Mouse (Mus musculus) lung, postnatal 0 days (tissue): ENCODE measurements around the gene Adam19. TPM values are rescaled to one million over a fixed set of nuclear protein-coding genes. Genes with fewer than 3 reads are reported as not detected.

ENCODE experiments used
- ATAC-seq: fragments of 200-750 bp; cut with Nextera tagmentation; 2 replicates; pipeline ENCODE4 v1.8.0; 2017; ENCODE audit warnings: moderate library complexity
- DNase-seq: peaks from one replicate; pipeline ENCODE4 v3.0.0-alpha.2; 2016; ENCODE audit warnings: low spot score
- H3K27ac ChIP-seq: fragments of 300-500 bp; sonication (generic); 2 replicates; pipeline ENCODE4 v1.5.1; 2014; ENCODE audit warnings: antibody characterized with exemption, mild to moderate bottlenecking, low read length, mixed read lengths
- H3K27me3 ChIP-seq: fragments of 300-500 bp; sonication (generic); replicated peaks from 2 replicates; pipeline ENCODE4 v1.6.1; 2014; ENCODE audit warnings: low read length, mixed read lengths; ENCODE audit not compliant: insufficient read depth
- H3K36me3 ChIP-seq: fragments of 300-500 bp; sonication (generic); 2 replicates; pipeline ENCODE4 v1.6.1; 2014; ENCODE audit warnings: low read length, mixed read lengths; ENCODE audit not compliant: insufficient read depth
- H3K4me1 ChIP-seq: fragments of 300-500 bp; sonication (generic); 2 replicates; pipeline ENCODE4 v1.6.1; 2014; ENCODE audit warnings: antibody characterized with exemption, low read depth, low read length, mixed read lengths; ENCODE audit not compliant: insufficient read depth
- H3K4me2 ChIP-seq: fragments of 300-500 bp; sonication (generic); replicated peaks from 2 replicates; pipeline ENCODE4 v1.6.1; 2014; ENCODE audit warnings: low read depth, mild to moderate bottlenecking, low read length, moderate library complexity, mixed read lengths
- H3K4me3 ChIP-seq: fragments of 300-500 bp; sonication (generic); 2 replicates; pipeline ENCODE4 v1.5.1; 2014; ENCODE audit warnings: low read depth, low read length
- H3K9ac ChIP-seq: fragments of 300-500 bp; sonication (generic); replicated peaks from 2 replicates; pipeline ENCODE4 v1.6.1; 2014; ENCODE audit warnings: low read depth, mild to moderate bottlenecking
- H3K9me3 ChIP-seq: fragments of 300-500 bp; sonication (generic); 2 replicates; pipeline ENCODE4 v1.6.1; 2016; ENCODE audit warnings: low read length, mixed read lengths
- CTCF ChIP-seq: IDR thresholded peaks from 2 replicates; pipeline ENCODE4 v1.5.1; 2016; ENCODE audit warnings: antibody characterized with exemption, mild to moderate bottlenecking
- EP300 ChIP-seq: IDR thresholded peaks from 2 replicates; pipeline ENCODE4 v1.6.1; 2016; ENCODE audit warnings: antibody characterized with exemption, mild to moderate bottlenecking, control low read depth
- WGBS: fragments of 180-500 bp; shearing (Covaris S2); extraction: QIAGEN DNeasy Blood & Tissue Kit; methylation state at CpG from one replicate; pipeline ENCODE4 v1.1.7; 2014; 5-methylcytosine and 5-hydroxymethylcytosine counted together
- polyA plus RNA-seq: library from polyadenylated mRNA; unstranded; fragments of >200 nt; fragmentation: Nextera tagmentation; extraction: Ambion mirVana; gene quantifications from 2 replicates; pipeline ENCODE4 v1.2.1, GENCODE M21; 2015

The Adam19 gene
- polyA plus RNA-seq, 1 experiment from 2014 or later, result 11.4 TPM

DNA sequence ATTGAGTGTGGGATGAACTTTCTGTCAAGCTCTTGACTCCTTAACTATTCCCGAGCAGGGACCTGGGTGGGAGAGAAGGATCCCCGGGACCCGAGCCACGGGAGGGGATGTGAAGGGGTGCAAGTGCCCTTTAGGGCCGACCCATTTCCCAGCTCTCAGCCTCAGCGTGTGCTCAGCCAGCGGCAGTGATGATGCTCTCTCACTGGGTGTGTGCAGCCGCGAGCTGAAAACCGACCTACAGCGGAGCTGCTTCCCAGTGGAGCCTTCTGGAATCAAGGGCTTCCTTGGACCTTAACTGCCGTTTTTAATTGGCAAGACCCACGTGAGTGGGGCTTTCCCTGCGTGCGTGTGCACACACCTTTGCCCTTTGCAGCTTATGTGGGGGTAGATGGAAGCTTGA lies 16.9 kb upstream of the Adam19 start:
- no peak overlapping the region for H3K4me3 ChIP-seq
- no peak overlapping the region for H3K9ac ChIP-seq
- TF ChIP-seq EP300, result no peak
- no peak for TF ChIP-seq CTCF
- DNase-seq (no peak), ATAC-seq (no peak)
- H3K36me3 ChIP-seq, result no peaks in the 10 kb centered on the region
- 67% methylated on average over 15 of the region's 15 CpGs for WGBS
- H3K27me3 ChIP-seq, result no peaks in the 10 kb centered on the region
- no peak overlapping the region for H3K4me2 ChIP-seq
- H3K9me3 ChIP-seq, result no peaks in the 10 kb centered on the region
- H3K4me1 ChIP-seq, result peaks cover 3% of the 10 kb centered on the region; the same call in 1 of the 2 replicates
- no peak overlapping the region for H3K27ac ChIP-seq

DNA sequence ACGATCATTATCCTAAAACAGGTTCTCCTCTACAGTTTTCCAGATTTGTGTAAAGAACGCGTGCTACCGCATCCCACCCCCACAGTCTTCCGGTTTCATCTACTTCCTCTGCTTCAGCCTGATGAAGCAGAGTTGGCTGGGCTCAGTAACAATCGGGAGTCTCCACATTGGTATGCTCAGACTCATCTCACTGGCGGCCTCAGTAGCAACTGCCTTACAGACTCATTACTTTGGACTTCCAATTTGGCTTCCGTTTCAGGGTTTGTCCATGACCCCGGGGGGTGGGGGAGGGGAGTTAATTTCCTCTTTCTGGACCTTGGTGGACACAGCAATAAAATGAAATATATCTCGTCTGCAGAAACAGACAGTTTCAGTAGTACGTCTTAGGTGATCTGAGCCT lies 16.5 kb upstream of the Adam19 start:
- H3K27me3 ChIP-seq, result no peaks in the 10 kb centered on the region
- 49% methylated on average over 11 of the region's 11 CpGs for WGBS
- H3K4me3 ChIP-seq, result no peak overlapping the region
- TF ChIP-seq CTCF (no peak), EP300 (no peak)
- DNase-seq (peak; percentile 42), ATAC-seq (peak; percentile 48; the same call in 1 of the 2 replicates)
- H3K27ac ChIP-seq, result no peak overlapping the region
- H3K9me3 ChIP-seq, result no peaks in the 10 kb centered on the region
- peaks cover 3% of the 10 kb centered on the region; the same call in 1 of the 2 replicates for H3K4me1 ChIP-seq
- H3K36me3 ChIP-seq, result no peaks in the 10 kb centered on the region
- no peak overlapping the region for H3K4me2 ChIP-seq
- no peak overlapping the region for H3K9ac ChIP-seq

DNA sequence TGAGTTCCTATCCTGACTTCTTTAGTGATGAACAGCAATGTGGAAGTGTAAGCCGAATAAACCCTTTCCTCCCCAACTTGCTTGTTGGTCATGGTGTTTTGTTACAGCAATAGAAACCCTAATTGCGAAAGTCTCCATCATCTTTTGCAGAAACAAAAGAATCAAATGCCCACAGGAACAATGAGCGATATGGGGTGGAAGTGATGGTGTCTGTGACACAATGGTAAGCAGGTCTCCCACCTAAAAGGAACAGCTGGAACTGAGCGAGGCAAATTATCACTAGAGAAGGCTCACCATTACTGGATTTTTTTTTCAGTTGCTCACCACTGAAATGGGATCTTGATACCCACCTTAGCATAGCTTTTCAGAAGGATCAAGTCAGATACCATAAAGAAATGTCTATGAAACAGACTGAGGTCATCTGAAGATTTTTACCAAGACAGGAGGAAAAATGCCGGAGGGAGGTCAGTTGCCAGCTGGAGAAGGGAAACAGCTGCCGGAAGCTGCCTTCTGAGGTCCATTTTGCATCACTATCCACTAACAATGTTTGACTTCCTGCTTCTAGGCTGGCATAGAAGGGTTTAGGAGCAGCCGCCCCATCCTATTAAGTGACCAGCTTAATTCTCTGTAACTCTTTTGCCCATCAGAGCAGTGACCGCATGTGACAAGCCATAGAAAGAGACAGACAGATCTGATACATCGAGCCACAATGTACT lies 14.8 kb upstream of the Adam19 start:
- no peaks in the 10 kb centered on the region for H3K27me3 ChIP-seq
- 60% methylated on average over 9 of the region's 9 CpGs for WGBS

DNA sequence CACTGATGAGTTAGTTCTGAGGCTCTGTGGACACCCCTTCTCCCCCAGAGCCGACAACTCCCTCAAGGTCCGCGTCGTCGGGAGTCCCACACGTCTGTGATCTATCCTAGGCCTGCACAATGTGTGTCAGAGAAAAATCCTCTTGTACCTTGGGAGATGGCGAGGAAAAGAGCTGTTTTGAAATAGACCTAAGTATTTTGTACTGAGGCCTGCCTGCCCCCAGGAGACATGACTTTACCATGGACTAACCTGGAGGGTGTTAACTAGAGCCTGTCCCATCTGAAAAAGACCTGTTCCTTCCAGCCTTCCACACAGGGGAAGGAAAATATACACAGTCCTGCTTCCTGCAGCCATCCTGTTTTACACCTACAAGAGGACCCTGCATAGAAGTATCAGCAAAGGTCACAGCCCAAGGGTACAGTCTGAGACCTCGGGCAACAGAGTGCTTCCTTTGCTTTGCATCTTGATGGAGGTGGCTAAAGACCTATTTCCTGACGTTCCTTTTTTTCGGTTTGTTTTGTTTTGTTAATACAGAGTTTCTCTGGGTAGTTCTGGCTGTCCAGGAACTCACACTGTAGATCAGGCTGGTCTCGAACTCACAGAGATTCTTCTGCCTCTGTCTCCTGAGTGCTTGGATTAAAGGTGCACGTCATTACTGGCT lies 14.1 kb upstream of the Adam19 start:
- Histone ChIP-seq H3K9me3 (no peaks in the 10 kb centered on the region), H3K27me3 (no peaks in the 10 kb centered on the region), H3K4me2 (no peak overlapping the region), H3K27ac (peak overlapping the region; percentile 52), H3K36me3 (no peaks in the 10 kb centered on the region), H3K9ac (no peak overlapping the region), H3K4me1 (peaks cover 3% of the 10 kb centered on the region; the same call in 1 of the 2 replicates), H3K4me3 (no peak overlapping the region)
- ATAC-seq (no peak), DNase-seq (no peak)
- 53% methylated on average over 12 of the region's 12 CpGs for WGBS
- TF ChIP-seq CTCF (no peak), EP300 (no peak)

More for the DNA sequence above, 14.8 kb upstream of the Adam19 start:
- Histone ChIP-seq H3K4me3 (no peak overlapping the region), H3K9ac (no peak overlapping the region), H3K4me1 (peaks cover 3% of the 10 kb centered on the region; the same call in 1 of the 2 replicates), H3K36me3 (no peaks in the 10 kb centered on the region), H3K9me3 (no peaks in the 10 kb centered on the region), H3K27ac (peak overlapping the region; percentile 52; the same call in 1 of the 2 replicates), H3K4me2 (no peak overlapping the region)
- ATAC-seq, result peak; percentile 63
- no peak for TF ChIP-seq CTCF
- peak; percentile 56; the same call in 1 of the 2 replicates for TF ChIP-seq EP300
- peak; percentile 52 for DNase-seq

DNA sequence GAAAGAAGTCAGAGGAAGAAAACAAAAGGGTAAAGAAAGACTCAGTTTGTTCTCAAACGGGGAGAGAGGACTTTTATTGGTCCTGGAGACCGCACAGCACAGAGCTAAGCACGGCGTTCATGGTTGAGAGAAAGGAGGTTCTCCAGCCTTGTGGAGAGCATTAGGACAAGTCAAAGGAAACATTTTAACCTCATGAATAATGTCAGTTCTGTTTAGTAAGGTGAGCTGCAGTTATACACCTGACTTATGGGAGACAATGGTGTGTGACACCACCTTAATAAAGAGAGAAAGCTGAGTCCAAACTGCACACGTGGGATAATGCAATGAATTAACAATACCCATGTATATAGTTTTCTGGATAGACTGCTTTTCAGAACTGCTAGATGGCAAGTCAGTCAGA lies 11.0 kb upstream of the Adam19 start:
- WGBS, result 90% methylated on average over 5 of the region's 5 CpGs
- ATAC-seq (no peak), DNase-seq (no peak)
- no peak overlapping the region for H3K4me3 ChIP-seq
- H3K27ac ChIP-seq, result no peak overlapping the region
- no peak overlapping the region for H3K9ac ChIP-seq
- no peaks in the 10 kb centered on the region for H3K4me1 ChIP-seq
- no peaks in the 10 kb centered on the region for H3K27me3 ChIP-seq
- no peak for TF ChIP-seq CTCF
- TF ChIP-seq EP300, result no peak
- no peak overlapping the region for H3K4me2 ChIP-seq
- no peaks in the 10 kb centered on the region for H3K36me3 ChIP-seq
- no peaks in the 10 kb centered on the region for H3K9me3 ChIP-seq

DNA sequence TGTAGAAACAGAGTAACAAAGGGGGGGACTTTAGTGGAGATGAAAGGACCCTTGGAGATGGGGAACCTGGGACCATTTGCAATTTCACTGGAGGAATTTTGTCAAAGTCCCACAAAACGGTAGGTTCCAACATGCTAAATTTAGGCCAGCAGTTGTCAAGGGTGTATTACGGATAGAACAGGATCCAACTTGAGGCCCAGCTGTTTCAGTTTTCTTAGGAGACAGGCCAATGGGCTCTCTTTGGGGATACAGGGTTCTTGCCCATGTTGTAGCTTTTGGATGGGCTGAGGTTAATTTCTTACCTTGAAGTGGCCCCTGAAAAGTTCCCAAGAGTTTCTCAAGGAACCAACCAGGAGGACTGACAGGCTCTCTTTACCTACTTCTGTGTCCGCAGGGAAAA lies 8.5 kb upstream of the Adam19 start:
- no peak overlapping the region for H3K4me2 ChIP-seq
- ATAC-seq (no peak), DNase-seq (no peak)
- TF ChIP-seq EP300, result no peak
- no peak for TF ChIP-seq CTCF
- H3K9ac ChIP-seq, result no peak overlapping the region
- H3K27ac ChIP-seq, result no peak overlapping the region
- H3K27me3 ChIP-seq, result no peaks in the 10 kb centered on the region
- H3K4me3 ChIP-seq, result no peak overlapping the region
- H3K4me1 ChIP-seq, result no peaks in the 10 kb centered on the region
- H3K36me3 ChIP-seq, result no peaks in the 10 kb centered on the region
- WGBS, result 86% methylated on average over 3 of the region's 3 CpGs
- no peaks in the 10 kb centered on the region for H3K9me3 ChIP-seq
